Mouse (Mus musculus) olfactory bulb, adult 2 months (tissue): ENCODE results near the gene Gm10392. TPM values are rescaled to one million over a fixed set of nuclear protein-coding genes. Genes with fewer than 3 reads are reported as not detected.

ENCODE experiments used
- H3K27ac ChIP-seq: fragments of 200-500 bp; 2 replicates; pipeline ENCODE4 v1.5.1; 2012; ENCODE audit warnings: low read depth, low read length; ENCODE audit not compliant: insufficient read depth
- H3K4me1 ChIP-seq: fragments of 200-500 bp; 2 replicates; pipeline ENCODE4 v1.6.1; 2012; ENCODE audit warnings: low read length; ENCODE audit not compliant: control insufficient read depth, insufficient read depth
- H3K4me3 ChIP-seq: fragments of 200-500 bp; 2 replicates; pipeline ENCODE4 v1.5.1; 2012; ENCODE audit warnings: mild to moderate bottlenecking, low read depth, low read length, moderate library complexity; ENCODE audit not compliant: insufficient read depth
- CTCF ChIP-seq: fragments of 200-500 bp; IDR thresholded peaks from 2 replicates; pipeline ENCODE4 v1.5.1; 2012; ENCODE audit warnings: low read depth, mild to moderate bottlenecking, low read length, moderate library complexity; ENCODE audit not compliant: insufficient read depth
- POLR2A ChIP-seq: fragments of 200-500 bp; IDR thresholded peaks from 2 replicates; pipeline ENCODE4 v1.6.1; 2012; ENCODE audit warnings: mild to moderate bottlenecking, low read depth, low read length, moderate library complexity; ENCODE audit not compliant: insufficient read depth
- WGBS: fragments of 180-500 bp; shearing (Covaris S2); methylation state at CpG from one replicate; pipeline ENCODE4 v1.1.7; 2018; 5-methylcytosine and 5-hydroxymethylcytosine counted together
- polyA plus RNA-seq: library from polyadenylated mRNA; stranded (reverse); fragments of >200 nt; gene quantifications from 2 replicates; pipeline ENCODE4 v1.2.4, GENCODE M21; 2012; ENCODE audit warnings: low replicate concordance; ENCODE audit not compliant: missing spikeins, insufficient read depth, insufficient read length

Gene Gm10392
- polyA plus RNA-seq, 1 experiment = not detected

DNA sequence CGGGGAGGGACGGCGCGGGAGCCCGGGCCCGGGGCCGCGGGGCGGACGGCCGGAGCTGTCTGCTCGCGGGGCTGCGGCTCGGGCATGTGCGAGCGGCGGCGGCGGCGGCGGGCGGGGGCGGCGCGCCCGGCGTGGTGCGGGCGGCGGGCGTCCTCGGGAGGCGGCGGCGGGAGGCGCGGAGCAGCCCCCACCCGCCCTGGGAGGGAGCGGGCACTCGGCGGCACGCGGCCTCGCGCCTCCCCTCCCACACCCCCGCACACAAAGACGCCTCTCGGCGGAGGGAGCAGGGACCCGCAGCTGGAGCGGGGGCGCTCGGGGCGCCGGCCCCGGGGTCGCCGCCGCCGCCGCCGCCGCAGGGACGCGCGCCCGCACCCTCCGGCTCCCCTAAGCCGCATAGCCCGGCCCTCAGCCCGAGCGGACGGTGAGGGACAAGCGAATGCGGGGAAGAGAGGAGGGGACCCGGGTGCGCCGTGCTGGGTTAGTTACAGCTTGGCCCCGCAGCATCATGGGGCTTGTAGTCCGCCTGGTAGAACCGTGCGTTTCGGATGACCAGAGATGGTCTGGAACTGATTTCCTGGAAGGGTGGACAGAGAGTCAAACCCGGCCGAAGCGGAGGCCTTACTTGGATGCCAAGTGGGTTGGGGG lies 29.3 kb downstream of the Gm10392 start, which contains the start of gene Ankrd13b:
Gene Ankrd13b (minus strand): TSS at position 88 of the 645 bp plus-strand sequence.
- Histone ChIP-seq H3K27ac (peak within 1 kb of the TSS; percentile 74), H3K4me1 (peaks cover 57% of the 10 kb centered on the region), H3K4me3 (peak within 1 kb of the TSS; percentile 80)
- WGBS = 7% methylated on average over 86 of the region's 87 CpGs
- TF ChIP-seq POLR2A (peak; percentile 51; the same call in 1 of the 2 replicates), CTCF (no peak)

- Histone ChIP-seq H3K4me3 (peak overlapping the region; percentile 80), H3K4me1 (peaks cover 57% of the 10 kb centered on the region), H3K27ac (peak overlapping the region; percentile 40)
- 3% methylated on average over 55 of the region's 55 CpGs for WGBS
- TF ChIP-seq CTCF (no peak), POLR2A (no peak)
Observed at GRCm38 (mm10) chr11:77488771-77489581, 30.0 kb downstream of the Gm10392 start.

DNA sequence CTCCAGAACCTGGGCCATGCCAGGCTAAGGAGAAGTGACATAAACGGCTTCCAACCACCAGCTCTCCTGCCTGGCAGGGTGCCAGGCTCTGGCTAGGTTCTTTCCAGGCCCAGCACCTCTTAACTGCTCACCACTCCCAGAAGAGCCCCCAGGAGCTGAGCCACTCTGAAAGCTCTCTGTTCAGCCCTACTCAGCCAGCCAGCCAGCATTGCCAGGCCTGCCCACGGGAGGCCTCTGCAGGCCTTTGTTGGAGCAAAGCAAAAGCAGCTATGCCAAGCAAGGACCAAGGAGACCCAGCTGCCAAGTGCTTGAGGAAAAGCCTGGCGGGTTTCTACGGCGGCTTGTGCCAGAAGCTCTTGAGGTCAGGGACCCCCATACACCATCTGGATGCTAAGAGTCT lies 32.2 kb downstream of the Gm10392 start:
- 15% methylated on average over 5 of the region's 5 CpGs for WGBS
- TF ChIP-seq POLR2A (no peak), CTCF (peak; percentile 36; the same call in 1 of the 2 replicates)
- H3K4me3 ChIP-seq = peak overlapping the region; percentile 4; the same call in 1 of the 2 replicates
- peaks cover 68% of the 10 kb centered on the region for H3K4me1 ChIP-seq
- 0 out of 2 replicates have a peak overlapping the region, but pooled peaks have one; percentile 36 for H3K27ac ChIP-seq

- Histone ChIP-seq H3K27ac (no peak overlapping the region), H3K4me1 (peaks cover 57% of the 10 kb centered on the region), H3K4me3 (no peak overlapping the region)
- WGBS = 41% methylated on average over 6 of the region's 6 CpGs
- TF ChIP-seq CTCF = no peak
- TF ChIP-seq POLR2A = no peak
Observed at GRCm38 (mm10) chr11:77485229-77485628, 33.8 kb downstream of the Gm10392 start.

GRCm38 (mm10) chr11:77483510-77484255 lies 35.3 kb downstream of the Gm10392 start:
- WGBS = 54% methylated on average over 11 of the region's 11 CpGs
- no peak overlapping the region for H3K4me3 ChIP-seq
- H3K4me1 ChIP-seq = peaks cover 50% of the 10 kb centered on the region
- no peak overlapping the region for H3K27ac ChIP-seq
- TF ChIP-seq POLR2A = no peak
- TF ChIP-seq CTCF = no peak

DNA sequence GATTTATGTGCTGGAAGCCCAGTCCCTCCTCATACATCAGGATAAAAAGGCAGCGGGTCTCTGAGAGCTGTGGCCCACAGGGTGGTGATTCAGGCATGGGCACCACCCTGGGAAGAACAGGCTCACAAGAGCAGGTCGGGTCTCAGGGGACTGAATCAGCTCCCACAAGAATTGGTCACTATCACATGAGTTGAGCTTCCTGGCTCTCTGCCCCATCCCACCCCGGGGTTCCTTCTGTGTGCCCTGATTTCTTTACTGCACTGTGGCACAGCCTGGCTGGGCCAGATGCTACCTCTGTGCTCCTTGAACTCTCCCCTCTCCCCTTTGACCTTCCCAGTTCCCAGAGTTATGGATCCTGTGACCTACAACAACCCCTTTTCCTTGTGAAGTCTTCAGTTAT lies 36.0 kb downstream of the Gm10392 start:
- no peak for TF ChIP-seq CTCF
- no peak for TF ChIP-seq POLR2A
- Histone ChIP-seq H3K4me3 (no peak overlapping the region), H3K27ac (no peak overlapping the region), H3K4me1 (peaks cover 44% of the 10 kb centered on the region)
- WGBS = 55% methylated on average over 3 of the region's 3 CpGs

DNA sequence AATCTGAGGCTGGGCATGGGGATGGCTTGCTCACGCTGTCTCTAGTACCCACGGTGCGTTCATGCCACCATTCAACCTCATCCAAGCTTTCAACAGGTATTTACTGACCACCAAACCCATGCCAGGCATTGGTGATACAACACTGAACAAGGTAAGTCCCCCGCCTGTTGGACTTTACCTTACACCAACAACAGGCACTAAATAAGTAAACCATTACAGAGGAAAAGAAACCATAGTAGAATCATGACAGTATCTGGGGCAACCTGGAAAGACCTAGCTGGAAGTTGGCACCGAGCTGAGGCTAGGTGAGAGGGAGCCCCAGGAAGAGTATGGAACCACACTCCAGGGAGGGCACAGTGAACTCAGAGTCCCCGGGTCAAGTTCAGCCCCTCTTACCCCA lies 42.1 kb downstream of the Gm10392 start:
- Histone ChIP-seq H3K27ac (no peak overlapping the region), H3K4me1 (peaks cover 11% of the 10 kb centered on the region), H3K4me3 (no peak overlapping the region)
- TF ChIP-seq POLR2A = no peak
- 91% methylated on average over 6 of the region's 6 CpGs for WGBS

DNA sequence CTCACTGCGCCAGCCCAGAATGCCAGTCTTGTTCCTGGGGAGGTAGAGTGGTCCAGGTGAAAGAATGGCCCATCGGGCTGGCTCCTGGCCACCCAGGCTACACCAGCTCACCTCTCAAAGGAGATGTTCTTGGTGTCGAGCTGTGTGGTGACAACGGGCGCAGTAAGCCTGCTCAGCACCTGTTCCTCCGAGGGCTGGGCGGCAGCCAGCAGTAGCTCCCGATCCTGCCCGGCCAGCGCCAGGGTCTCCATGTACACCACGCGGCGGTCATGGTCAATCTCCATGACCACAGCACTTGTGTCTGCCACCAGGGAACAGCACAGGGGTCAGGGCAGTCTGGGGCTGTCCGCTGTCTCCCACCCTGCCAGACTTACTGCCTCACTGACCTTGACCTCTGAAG lies 42.8 kb downstream of the Gm10392 start:
- Histone ChIP-seq H3K4me1 (peaks cover 8% of the 10 kb centered on the region), H3K27ac (no peak overlapping the region), H3K4me3 (no peak overlapping the region)
- 94% methylated on average over 14 of the region's 14 CpGs for WGBS
- no peak for TF ChIP-seq CTCF
- TF ChIP-seq POLR2A = no peak

- Histone ChIP-seq H3K4me3 (no peak overlapping the region), H3K27ac (no peak overlapping the region), H3K4me1 (peaks cover 13% of the 10 kb centered on the region)
- WGBS = 92% methylated on average over 16 of the region's 16 CpGs
- TF ChIP-seq CTCF (no peak), POLR2A (no peak)
Observed at GRCm38 (mm10) chr11:77472775-77473174, 46.2 kb downstream of the Gm10392 start.
